Mouse (Mus musculus): Measurements from ENCODE around the gene Asap3. TPM values are rescaled to one million over a fixed set of nuclear protein-coding genes. Genes with fewer than 3 reads are reported as not detected.

The Asap3 gene
- polyA plus RNA-seq, 1 experiment from 2014 or later: 5.1 TPM

DNA sequence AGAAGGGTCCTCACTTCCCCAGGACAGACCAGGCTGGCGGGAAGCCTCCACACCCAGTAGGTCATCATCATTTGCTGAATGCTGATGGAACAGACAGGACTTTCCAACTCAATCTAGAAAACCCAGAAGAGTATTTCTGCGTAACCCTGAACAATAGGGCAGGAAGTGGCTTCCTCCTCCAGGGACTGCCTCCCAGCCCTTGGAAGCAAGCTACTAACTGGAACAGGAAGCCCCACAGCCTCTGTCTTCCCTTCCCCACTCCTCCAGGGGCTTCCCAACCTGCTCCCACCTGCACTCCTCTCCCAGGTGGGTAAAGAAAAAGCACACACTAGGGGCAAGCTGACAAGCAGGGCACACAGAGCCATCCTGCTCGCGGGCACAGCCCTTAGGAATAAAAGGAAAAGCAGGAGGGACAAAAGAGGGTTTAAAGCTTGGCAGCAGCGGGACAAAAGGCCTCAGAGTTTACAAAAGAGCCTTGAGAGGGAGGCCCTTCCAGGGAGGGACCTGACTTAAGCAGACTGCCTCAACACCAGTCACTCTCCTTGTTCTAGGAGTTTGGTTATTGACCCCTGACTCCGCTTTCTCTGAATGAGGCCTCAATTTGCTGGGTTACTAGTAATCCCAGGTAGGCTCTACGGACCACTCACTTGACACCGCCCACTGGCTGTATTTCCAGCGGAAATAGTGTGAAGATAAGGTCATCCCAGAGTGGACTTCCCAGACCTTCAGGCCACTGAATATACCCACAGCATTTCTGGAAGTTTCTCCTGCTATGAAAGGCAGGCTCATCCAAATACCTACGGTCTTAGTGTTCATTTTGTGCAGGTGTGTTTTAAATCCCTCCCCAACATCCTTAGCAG is 76.7 kb downstream of the Asap3 start:
- Histone ChIP-seq H3K36me3 (ENCODE audit: control insufficient read depth, insufficient read depth, low read length) (peaks cover 1% of the 10 kb centered on the region; the same call in 1 of the 2 replicates), H3K4me1 (ENCODE audit: control insufficient read depth, insufficient read depth, low read length) (peaks cover 27% of the 10 kb centered on the region), H3K4me3 (ENCODE audit: low read depth, low read length) (no peak overlapping the region), H3K27ac (ENCODE audit: low read length) (peak overlapping the region; percentile 94), H3K9me3 (ENCODE audit: control insufficient read depth, low read depth, low read length) (no peaks in the 10 kb centered on the region), H3K27me3 (ENCODE audit: control insufficient read depth, insufficient read depth, low read length) (no peaks in the 10 kb centered on the region), H3K4me2 (replicated peaks; ENCODE audit: low read depth, low read length) (no peak overlapping the region; the same call in 1 of the 2 replicates), H3K9ac (replicated peaks; ENCODE audit: low read depth, low read length) (0 out of 2 replicates have a peak overlapping the region, but pooled peaks have one; percentile 18)
- 34% methylated on average over 10 of the region's 10 CpGs for WGBS
- no peak for ATAC-seq (ENCODE audit: insufficient number of reproducible peaks, insufficient read depth, low FRiP score, low read depth)

DNA sequence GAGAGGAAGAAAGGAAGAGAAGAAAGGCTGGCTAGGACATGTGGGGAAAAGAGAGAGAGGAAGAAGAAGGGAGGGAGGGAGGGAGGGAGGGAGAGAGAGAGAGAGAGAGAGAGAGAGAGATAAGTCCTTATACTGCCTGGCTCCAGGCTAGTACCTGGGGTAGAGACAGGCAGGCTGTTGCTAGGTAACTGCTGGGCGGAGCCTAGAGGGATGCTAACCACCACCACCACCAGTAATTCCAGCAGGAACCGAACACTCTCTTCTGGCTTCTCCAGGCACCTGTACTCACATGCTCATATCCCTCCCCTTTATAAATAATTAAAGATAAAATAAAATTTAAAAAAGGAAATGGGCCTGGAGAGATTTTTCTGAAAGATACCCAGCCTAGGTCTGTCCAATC is 77.6 kb downstream of the Asap3 start:
- Histone ChIP-seq H3K36me3 (ENCODE audit: control insufficient read depth, insufficient read depth, low read length) (peaks cover 10% of the 10 kb centered on the region), H3K4me1 (ENCODE audit: control insufficient read depth, insufficient read depth, low read length) (peaks cover 27% of the 10 kb centered on the region), H3K9me3 (ENCODE audit: control insufficient read depth, low read depth, low read length) (no peaks in the 10 kb centered on the region), H3K9ac (replicated peaks; ENCODE audit: low read depth, low read length) (no peak overlapping the region), H3K4me2 (replicated peaks; ENCODE audit: low read depth, low read length) (0 out of 2 replicates have a peak overlapping the region, but pooled peaks have one; percentile 94), H3K4me3 (ENCODE audit: low read depth, low read length) (no peak overlapping the region), H3K27ac (ENCODE audit: low read length) (peak overlapping the region; percentile 94), H3K27me3 (ENCODE audit: control insufficient read depth, insufficient read depth, low read length) (no peaks in the 10 kb centered on the region)
- ATAC-seq (ENCODE audit: insufficient number of reproducible peaks, insufficient read depth, low FRiP score, low read depth): no peak
- WGBS: 18% methylated on average over 2 of the region's 2 CpGs

- Histone ChIP-seq H3K4me2 (replicated peaks; ENCODE audit: low read depth, low read length) (peak within 1 kb of the TSS; percentile 94), H3K9me3 (ENCODE audit: control insufficient read depth, low read depth, low read length) (no peaks in the 10 kb centered on the region), H3K27me3 (ENCODE audit: control insufficient read depth, insufficient read depth, low read length) (no peaks in the 10 kb centered on the region), H3K36me3 (ENCODE audit: control insufficient read depth, insufficient read depth, low read length) (peaks cover 16% of the 10 kb centered on the region), H3K9ac (replicated peaks; ENCODE audit: low read depth, low read length) (peak within 1 kb of the TSS; percentile 58), H3K4me1 (ENCODE audit: control insufficient read depth, insufficient read depth, low read length) (peaks cover 27% of the 10 kb centered on the region), H3K27ac (ENCODE audit: low read length) (peak within 1 kb of the TSS; percentile 94), H3K4me3 (ENCODE audit: low read depth, low read length) (peak within 1 kb of the TSS; percentile 69)
- no peak for ATAC-seq (ENCODE audit: insufficient number of reproducible peaks, insufficient read depth, low FRiP score, low read depth)
- WGBS: 17% methylated on average over 5 of the region's 5 CpGs
Observed at GRCm38 (mm10) chr4:136284455-136284854, 78.3 kb downstream of the Asap3 start, which contains the start of gene Zfp46. Gene Zfp46, plus strand, starts transcription at chr4:136284683.

DNA sequence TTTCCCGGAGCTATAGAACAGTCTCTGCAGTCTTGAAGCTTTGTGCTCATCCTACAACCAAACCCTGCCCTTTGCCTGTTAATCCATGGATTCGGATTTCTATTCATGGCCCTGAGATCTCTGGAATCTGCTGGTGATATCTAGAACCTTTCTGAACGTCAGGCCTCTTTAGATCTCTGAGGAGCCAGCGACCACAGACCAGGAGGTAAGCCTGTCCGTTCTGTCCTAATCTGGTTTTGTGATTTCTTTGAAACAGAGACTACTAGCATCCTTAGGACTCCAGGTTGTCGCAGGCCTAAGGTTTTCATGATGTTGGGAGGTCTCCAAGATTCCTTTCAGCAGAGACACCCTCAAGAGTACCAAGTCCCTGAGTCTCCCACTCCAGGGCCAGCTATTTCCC is 78.7 kb downstream of the Asap3 start:
- no peak for ATAC-seq (ENCODE audit: insufficient number of reproducible peaks, insufficient read depth, low FRiP score, low read depth)
- H3K4me2 ChIP-seq (replicated peaks; ENCODE audit: low read depth, low read length): peak overlapping the region; percentile 94
- peak overlapping the region; percentile 94 for H3K27ac ChIP-seq (ENCODE audit: low read length)
- H3K4me1 ChIP-seq (ENCODE audit: control insufficient read depth, insufficient read depth, low read length): peaks cover 27% of the 10 kb centered on the region
- H3K27me3 ChIP-seq (ENCODE audit: control insufficient read depth, insufficient read depth, low read length): no peaks in the 10 kb centered on the region
- peak overlapping the region; percentile 69 for H3K4me3 ChIP-seq (ENCODE audit: low read depth, low read length)
- H3K9me3 ChIP-seq (ENCODE audit: control insufficient read depth, low read depth, low read length): no peaks in the 10 kb centered on the region
- 22% methylated on average over 6 of the region's 6 CpGs for WGBS
- peak overlapping the region; percentile 54 for H3K9ac ChIP-seq (replicated peaks; ENCODE audit: low read depth, low read length)
- peaks cover 20% of the 10 kb centered on the region for H3K36me3 ChIP-seq (ENCODE audit: control insufficient read depth, insufficient read depth, low read length)

GRCm38 (mm10) chr4:136285348-136285810 is 79.2 kb downstream of the Asap3 start:
- H3K9ac ChIP-seq (replicated peaks; ENCODE audit: low read depth, low read length): peak overlapping the region; percentile 58
- H3K4me2 ChIP-seq (replicated peaks; ENCODE audit: low read depth, low read length): peak overlapping the region; percentile 94
- peak; percentile 94 for ATAC-seq (ENCODE audit: insufficient number of reproducible peaks, insufficient read depth, low FRiP score, low read depth)
- H3K9me3 ChIP-seq (ENCODE audit: control insufficient read depth, low read depth, low read length): no peaks in the 10 kb centered on the region
- H3K36me3 ChIP-seq (ENCODE audit: control insufficient read depth, insufficient read depth, low read length): peaks cover 25% of the 10 kb centered on the region
- no peaks in the 10 kb centered on the region for H3K27me3 ChIP-seq (ENCODE audit: control insufficient read depth, insufficient read depth, low read length)
- H3K27ac ChIP-seq (ENCODE audit: low read length): peak overlapping the region; percentile 94
- H3K4me1 ChIP-seq (ENCODE audit: control insufficient read depth, insufficient read depth, low read length): peaks cover 27% of the 10 kb centered on the region
- H3K4me3 ChIP-seq (ENCODE audit: low read depth, low read length): peak overlapping the region; percentile 69
- under 1% methylated on average over 25 of the region's 25 CpGs for WGBS

GRCm38 (mm10) chr4:136285811-136286371 is 79.7 kb downstream of the Asap3 start:
- H3K36me3 ChIP-seq (ENCODE audit: control insufficient read depth, insufficient read depth, low read length): peaks cover 30% of the 10 kb centered on the region
- peak overlapping the region; percentile 69 for H3K4me3 ChIP-seq (ENCODE audit: low read depth, low read length)
- peak overlapping the region; percentile 70 for H3K9ac ChIP-seq (replicated peaks; ENCODE audit: low read depth, low read length)
- WGBS: 1% methylated on average over 29 of the region's 29 CpGs
- no peaks in the 10 kb centered on the region for H3K9me3 ChIP-seq (ENCODE audit: control insufficient read depth, low read depth, low read length)
- peak overlapping the region; percentile 94 for H3K4me2 ChIP-seq (replicated peaks; ENCODE audit: low read depth, low read length)
- H3K4me1 ChIP-seq (ENCODE audit: control insufficient read depth, insufficient read depth, low read length): peaks cover 27% of the 10 kb centered on the region
- no peaks in the 10 kb centered on the region for H3K27me3 ChIP-seq (ENCODE audit: control insufficient read depth, insufficient read depth, low read length)
- ATAC-seq (ENCODE audit: insufficient number of reproducible peaks, insufficient read depth, low FRiP score, low read depth): peak; percentile 86
- H3K27ac ChIP-seq (ENCODE audit: low read length): peak overlapping the region; percentile 94

GRCm38 (mm10) chr4:136289918-136290780 is 84.0 kb downstream of the Asap3 start:
- Histone ChIP-seq H3K4me1 (ENCODE audit: control insufficient read depth, insufficient read depth, low read length) (peaks cover 8% of the 10 kb centered on the region; the same call in 1 of the 2 replicates), H3K9ac (replicated peaks; ENCODE audit: low read depth, low read length) (no peak overlapping the region), H3K4me2 (replicated peaks; ENCODE audit: low read depth, low read length) (no peak overlapping the region), H3K27me3 (ENCODE audit: control insufficient read depth, insufficient read depth, low read length) (no peaks in the 10 kb centered on the region), H3K9me3 (ENCODE audit: control insufficient read depth, low read depth, low read length) (no peaks in the 10 kb centered on the region), H3K36me3 (ENCODE audit: control insufficient read depth, insufficient read depth, low read length) (peaks cover 59% of the 10 kb centered on the region), H3K27ac (ENCODE audit: low read length) (no peak overlapping the region), H3K4me3 (ENCODE audit: low read depth, low read length) (no peak overlapping the region)
- no peak for ATAC-seq (ENCODE audit: insufficient number of reproducible peaks, insufficient read depth, low FRiP score, low read depth)
- 57% methylated on average over 66 of the region's 66 CpGs for WGBS
